Mouse (Mus musculus) embryonic facial prominence, embryonic 11.5 days (tissue): ENCODE measurements around the gene Gpr171. TPM values are rescaled to one million over a fixed set of nuclear protein-coding genes. Genes with fewer than 3 reads are reported as not detected.

Source experiments
- ATAC-seq: fragments of 200-750 bp; cut with Nextera tagmentation; replicated peaks from 2 replicates; pipeline ENCODE4 v1.8.0; 2017; ENCODE audit warnings: low read depth; ENCODE audit not compliant: insufficient number of reproducible peaks, low FRiP score, low TSS enrichment
- DNase-seq: peaks from one replicate; pipeline ENCODE4 v3.0.0-alpha.2; 2015; ENCODE audit warnings: low spot score
- H3K27ac ChIP-seq: fragments of 300-500 bp; sonication (generic); replicated peaks from 2 replicates; pipeline ENCODE4 v1.5.1; 2014; ENCODE audit warnings: mild to moderate bottlenecking, low read depth, low read length, control low read depth
- H3K27me3 ChIP-seq: fragments of 300-500 bp; sonication (generic); 2 replicates; pipeline ENCODE4 v1.6.1; 2014; ENCODE audit warnings: mild to moderate bottlenecking, low read length, moderate library complexity, mixed read lengths; ENCODE audit not compliant: control insufficient read depth, insufficient read depth
- H3K36me3 ChIP-seq: fragments of 300-500 bp; sonication (generic); replicated peaks from 2 replicates; pipeline ENCODE4 v1.6.1; 2014; ENCODE audit warnings: low read depth, mild to moderate bottlenecking, low read length, moderate library complexity, mixed read lengths; ENCODE audit not compliant: control insufficient read depth, insufficient read depth
- H3K4me1 ChIP-seq: fragments of 300-500 bp; sonication (generic); 2 replicates; pipeline ENCODE4 v1.6.1; 2014; ENCODE audit warnings: low read length, mixed read lengths; ENCODE audit not compliant: control insufficient read depth, insufficient read depth
- H3K4me2 ChIP-seq: fragments of 300-500 bp; sonication (generic); 2 replicates; pipeline ENCODE4 v1.6.1; 2014; ENCODE audit warnings: low read depth, mild to moderate bottlenecking, control low read depth, low read length, moderate library complexity
- H3K4me3 ChIP-seq: fragments of 300-500 bp; sonication (generic); 2 replicates; pipeline ENCODE4 v1.5.1; 2014; ENCODE audit warnings: low read depth, low read length, control low read depth
- H3K9ac ChIP-seq: fragments of 300-500 bp; sonication (generic); replicated peaks from 2 replicates; pipeline ENCODE4 v1.6.1; 2014; ENCODE audit warnings: mild to moderate bottlenecking, control low read depth, low read length
- H3K9me3 ChIP-seq: fragments of 300-500 bp; sonication (generic); replicated peaks from 2 replicates; pipeline ENCODE4 v1.6.1; 2016; ENCODE audit warnings: mild to moderate bottlenecking, low read length, inconsistent platforms, mixed read lengths; ENCODE audit not compliant: control insufficient read depth
- WGBS: fragments of 180-500 bp; shearing (Covaris S2); extraction: QIAGEN DNeasy Blood & Tissue Kit; methylation state at CpG from one replicate; pipeline ENCODE4 v1.1.7; 2014; 5-methylcytosine and 5-hydroxymethylcytosine counted together
- polyA plus RNA-seq: library from polyadenylated mRNA; unstranded; fragments of >200 nt; fragmentation: Nextera tagmentation; extraction: Ambion mirVana; gene quantifications from 2 replicates; pipeline ENCODE4 v1.2.1, GENCODE M21; 2014

Gpr171 gene
- polyA plus RNA-seq, 1 experiment from 2014 or later: 0.39 TPM

DNA sequence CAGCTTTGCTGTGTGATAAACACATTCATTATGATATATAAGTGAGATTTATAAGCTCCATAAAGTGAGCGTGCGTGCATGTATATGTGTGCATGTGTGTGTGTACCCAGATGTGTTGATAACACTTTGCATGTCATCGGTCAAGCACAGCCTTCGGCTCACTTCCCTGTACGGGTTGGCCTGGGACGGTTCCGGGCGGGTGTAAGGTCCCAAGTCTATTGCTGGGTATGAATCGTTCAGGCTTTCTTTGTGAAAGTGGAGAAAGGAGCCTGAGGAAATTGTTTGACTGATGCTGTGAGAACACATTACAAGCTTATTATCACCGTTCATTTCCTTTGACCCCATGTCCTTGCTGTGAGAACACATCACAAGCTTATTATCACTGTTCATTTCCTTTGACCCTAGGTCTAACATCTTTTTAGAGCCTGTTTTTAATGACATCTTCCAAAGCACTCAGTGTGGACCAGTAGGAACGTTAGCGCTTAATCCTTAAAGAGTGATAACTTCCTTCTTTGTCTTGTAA, 37.4 kb upstream of the Gpr171 start:
- Histone ChIP-seq H3K4me3 (no peak overlapping the region), H3K27ac (no peak overlapping the region), H3K9me3 (no peaks in the 10 kb centered on the region), H3K27me3 (no peaks in the 10 kb centered on the region), H3K4me1 (no peaks in the 10 kb centered on the region), H3K9ac (no peak overlapping the region), H3K4me2 (no peak overlapping the region), H3K36me3 (no peaks in the 10 kb centered on the region)
- WGBS: 76% methylated on average over 12 of the region's 12 CpGs
- ATAC-seq (no peak), DNase-seq (no peak)

DNA sequence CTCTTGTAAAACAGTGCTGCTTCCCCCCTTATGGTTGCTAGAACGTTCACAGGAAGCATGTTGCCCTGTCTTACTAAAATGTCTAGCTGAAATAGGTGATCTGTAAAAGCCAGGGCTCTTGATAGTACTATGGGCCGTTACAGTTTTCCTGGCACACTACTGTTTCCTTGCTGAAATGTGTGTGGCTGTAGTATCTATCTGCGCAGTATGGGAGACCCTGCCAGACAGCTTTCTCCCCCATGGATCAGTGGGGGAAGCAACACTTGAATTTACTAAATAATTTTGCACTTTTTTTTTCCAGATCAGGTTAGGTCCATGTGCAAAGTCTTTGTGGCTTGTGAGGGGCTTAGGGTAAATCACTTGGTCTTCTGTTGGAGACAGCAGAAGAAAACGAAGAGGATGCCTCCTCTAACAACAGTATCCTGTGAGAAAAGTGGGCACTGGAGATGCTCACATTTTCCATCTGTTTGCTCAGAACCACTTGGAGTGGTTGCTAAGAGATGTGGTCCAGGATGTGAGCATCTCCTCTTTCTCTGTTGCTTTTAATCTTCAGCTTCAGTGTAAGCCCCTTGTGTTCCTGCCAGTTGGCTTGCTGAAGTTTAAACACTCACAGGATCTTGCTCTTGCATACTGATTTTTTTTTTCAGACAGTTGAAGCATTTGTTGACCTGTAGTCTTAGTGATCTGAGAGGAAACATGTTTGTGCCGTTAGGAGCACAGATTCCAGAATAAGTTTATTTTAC, 34.5 kb upstream of the Gpr171 start:
- H3K27me3 ChIP-seq: no peaks in the 10 kb centered on the region
- no peak overlapping the region for H3K9ac ChIP-seq
- H3K27ac ChIP-seq: no peak overlapping the region
- no peak for DNase-seq
- no peak overlapping the region for H3K4me2 ChIP-seq
- H3K9me3 ChIP-seq: no peaks in the 10 kb centered on the region
- 78% methylated on average over 5 of the region's 5 CpGs for WGBS
- ATAC-seq: no peak
- H3K4me3 ChIP-seq: no peak overlapping the region
- H3K4me1 ChIP-seq: no peaks in the 10 kb centered on the region
- H3K36me3 ChIP-seq: no peaks in the 10 kb centered on the region

DNA sequence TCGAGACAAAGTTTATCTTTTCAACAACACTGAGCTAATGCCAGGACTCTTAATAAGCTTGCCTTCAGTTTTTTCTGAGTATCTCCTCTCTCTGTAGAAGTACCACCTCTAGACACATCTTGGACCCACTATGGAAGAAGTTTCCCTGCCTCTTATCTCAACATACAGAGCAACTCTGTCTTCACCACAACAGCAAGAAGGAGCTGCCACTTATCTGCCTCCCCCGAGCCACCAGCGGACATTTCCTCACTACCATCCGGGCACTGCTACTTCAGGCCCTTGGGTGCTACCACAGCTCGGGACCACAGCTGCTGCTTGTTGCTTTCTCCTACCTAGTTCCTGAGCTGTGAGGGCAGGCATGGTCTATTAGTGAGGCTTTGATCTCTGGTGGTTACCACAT, 31.6 kb upstream of the Gpr171 start:
- WGBS: 87% methylated on average over 5 of the region's 5 CpGs
- no peak for ATAC-seq
- no peak overlapping the region for H3K9ac ChIP-seq

DNA sequence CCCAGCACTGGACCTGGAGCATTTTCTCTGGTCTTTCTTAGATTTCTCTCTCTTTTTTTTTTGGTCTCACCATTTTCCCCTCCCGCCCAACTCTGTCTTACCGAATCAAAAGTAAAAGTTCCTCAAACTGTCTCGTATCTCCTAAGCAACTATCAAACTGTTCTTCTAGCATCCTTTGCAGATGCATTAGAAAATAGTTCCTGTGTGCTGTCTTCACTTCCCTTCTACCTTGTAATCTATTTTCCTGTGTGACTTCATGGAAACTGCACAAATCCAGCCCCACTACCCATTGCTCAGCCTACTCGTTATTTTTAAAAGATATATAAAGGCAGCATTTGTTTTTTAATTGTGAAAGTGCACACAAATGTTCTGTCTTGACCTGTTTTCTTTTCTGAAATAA, 30.3 kb upstream of the Gpr171 start:
- no peaks in the 10 kb centered on the region for H3K9me3 ChIP-seq
- no peak overlapping the region for H3K4me2 ChIP-seq
- H3K27me3 ChIP-seq: no peaks in the 10 kb centered on the region
- ATAC-seq: no peak
- H3K4me1 ChIP-seq: no peaks in the 10 kb centered on the region
- H3K36me3 ChIP-seq: no peaks in the 10 kb centered on the region
- 86% methylated on average over 4 of the region's 4 CpGs for WGBS
- H3K27ac ChIP-seq: no peak overlapping the region
- no peak overlapping the region for H3K4me3 ChIP-seq
- no peak overlapping the region for H3K9ac ChIP-seq
- no peak for DNase-seq

More for the DNA sequence above, 31.6 kb upstream of the Gpr171 start:
- no peak for DNase-seq
- H3K27ac ChIP-seq: no peak overlapping the region
- no peaks in the 10 kb centered on the region for H3K4me1 ChIP-seq
- H3K36me3 ChIP-seq: no peaks in the 10 kb centered on the region
- no peak overlapping the region for H3K4me2 ChIP-seq
- H3K9me3 ChIP-seq: no peaks in the 10 kb centered on the region
- H3K4me3 ChIP-seq: no peak overlapping the region
- H3K27me3 ChIP-seq: no peaks in the 10 kb centered on the region

DNA sequence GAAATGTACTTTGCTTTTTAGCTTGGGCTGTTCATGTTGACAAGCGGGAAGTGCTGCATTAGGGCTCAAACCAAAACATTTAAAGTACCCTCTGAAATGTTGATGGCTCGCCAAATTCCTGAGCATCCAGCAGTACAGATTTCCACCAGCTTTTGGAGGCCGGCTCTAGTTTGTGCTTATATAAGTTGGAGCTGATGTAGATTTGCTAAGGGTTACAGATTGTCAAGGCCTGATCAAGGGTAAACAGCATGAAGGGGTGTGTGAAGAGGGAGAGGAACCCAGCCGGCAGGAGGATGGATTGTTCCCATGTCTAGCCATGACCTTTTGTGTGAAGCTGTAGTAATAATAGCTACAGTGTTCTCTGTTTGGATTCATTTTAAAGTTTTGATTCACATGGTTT, 29.5 kb upstream of the Gpr171 start:
- H3K36me3 ChIP-seq: no peaks in the 10 kb centered on the region
- 75% methylated on average over 4 of the region's 4 CpGs for WGBS
- H3K4me2 ChIP-seq: no peak overlapping the region
- no peak overlapping the region for H3K9ac ChIP-seq
- no peak overlapping the region for H3K27ac ChIP-seq
- no peak for ATAC-seq
- no peak for DNase-seq
- H3K27me3 ChIP-seq: no peaks in the 10 kb centered on the region
- no peak overlapping the region for H3K4me3 ChIP-seq
- H3K9me3 ChIP-seq: no peaks in the 10 kb centered on the region
- H3K4me1 ChIP-seq: no peaks in the 10 kb centered on the region

DNA sequence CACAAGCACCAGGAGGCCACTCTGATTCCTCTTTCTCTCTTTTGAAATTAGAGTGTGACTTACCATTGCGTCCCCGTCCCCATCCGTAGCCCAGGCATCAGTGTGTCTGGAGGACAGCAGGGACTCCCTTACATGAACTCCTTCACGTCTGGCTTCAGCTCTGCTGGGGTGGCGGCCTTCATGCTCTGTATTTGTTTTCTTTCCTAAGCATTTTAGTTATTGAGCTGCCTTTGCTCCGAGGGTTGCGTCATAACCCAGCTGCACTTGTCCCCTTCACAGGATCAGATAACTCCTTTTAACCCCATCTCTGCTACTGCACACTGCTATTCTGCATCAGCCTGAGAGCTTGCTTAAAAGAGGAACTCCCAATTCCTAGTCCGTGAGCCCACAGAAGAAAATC, 28.8 kb upstream of the Gpr171 start:
- H3K9ac ChIP-seq: no peak overlapping the region
- H3K4me1 ChIP-seq: no peaks in the 10 kb centered on the region
- H3K9me3 ChIP-seq: no peaks in the 10 kb centered on the region
- H3K4me3 ChIP-seq: no peak overlapping the region
- no peaks in the 10 kb centered on the region for H3K36me3 ChIP-seq
- WGBS: 53% methylated on average over 8 of the region's 8 CpGs
- DNase-seq (peak; percentile 15), ATAC-seq (no peak)
- no peak overlapping the region for H3K27ac ChIP-seq
- H3K4me2 ChIP-seq: no peak overlapping the region
- H3K27me3 ChIP-seq: no peaks in the 10 kb centered on the region

DNA sequence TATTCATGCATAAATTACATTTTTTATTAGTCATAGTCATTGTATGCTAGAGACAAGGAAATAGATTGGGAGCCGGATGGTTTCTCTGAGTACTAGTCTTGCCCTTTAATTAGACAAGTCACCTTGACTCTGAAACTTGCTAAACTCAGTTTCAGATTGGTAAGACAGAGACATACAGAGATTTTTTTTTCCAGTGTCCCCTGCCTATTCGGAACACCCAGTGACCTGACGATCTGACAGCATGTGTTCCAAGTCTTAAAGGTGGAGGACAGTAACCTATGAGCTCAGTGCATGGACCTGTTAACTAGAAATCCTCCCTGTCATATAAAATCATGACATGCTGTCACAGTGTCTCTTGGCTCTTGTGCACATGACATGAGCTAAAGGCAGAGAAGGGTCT, 27.9 kb upstream of the Gpr171 start:
- WGBS: 89% methylated on average over 3 of the region's 3 CpGs
- no peaks in the 10 kb centered on the region for H3K4me1 ChIP-seq
- H3K9ac ChIP-seq: no peak overlapping the region
- no peaks in the 10 kb centered on the region for H3K9me3 ChIP-seq
- H3K27me3 ChIP-seq: no peaks in the 10 kb centered on the region
- ATAC-seq (no peak), DNase-seq (no peak)
- no peak overlapping the region for H3K4me3 ChIP-seq
- H3K27ac ChIP-seq: no peak overlapping the region
- no peaks in the 10 kb centered on the region for H3K36me3 ChIP-seq
- H3K4me2 ChIP-seq: no peak overlapping the region

DNA sequence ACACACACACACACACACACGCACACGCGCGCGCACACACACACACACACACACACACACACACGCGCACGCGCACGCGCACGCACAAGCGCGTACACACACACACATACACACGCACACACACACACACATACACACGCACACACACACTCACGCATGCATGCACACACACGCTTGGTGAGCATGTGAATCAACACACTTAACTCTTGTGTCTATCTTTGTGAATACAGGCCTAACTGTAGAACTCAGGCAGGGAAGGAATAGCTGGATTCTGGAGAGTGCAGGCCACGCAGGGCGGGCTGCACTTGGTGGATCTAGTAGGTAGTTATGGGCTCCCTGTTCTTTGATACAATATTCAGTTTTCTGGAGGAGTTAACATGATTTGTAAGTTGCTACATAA, 27.1 kb upstream of the Gpr171 start:
- Histone ChIP-seq H3K4me2 (no peak overlapping the region), H3K9ac (no peak overlapping the region), H3K4me3 (no peak overlapping the region), H3K4me1 (no peaks in the 10 kb centered on the region), H3K27me3 (no peaks in the 10 kb centered on the region), H3K36me3 (no peaks in the 10 kb centered on the region), H3K9me3 (no peaks in the 10 kb centered on the region), H3K27ac (no peak overlapping the region)
- ATAC-seq (no peak), DNase-seq (no peak)
- 77% methylated on average over 20 of the region's 20 CpGs for WGBS
